8 mouse cellular contexts compared by ENCODE assay signal in genomic region chr8:84745032-84745925, GRCm38 (mm10). TPM values are rescaled to one million over a fixed set of nuclear protein-coding genes. Genes with fewer than 3 reads are reported as not detected.
DNase-seq lines count a peak whose midpoint lies in the region; ATAC-seq and TF ChIP-seq lines count a peak whose summit lies in the region.

No protein-coding gene starts in this region.

- peak overlapping the region; percentile 4; the same call in 1 of the 2 replicates for H3K4me2 ChIP-seq in forebrain, embryonic 14.5 days (ENCODE audit: low read length)
- no peak overlapping the region for H3K4me2 ChIP-seq in neural tube, embryonic 15.5 days

- H3K27ac ChIP-seq in thymus, adult 2 months (ENCODE audit: control insufficient read depth, insufficient read depth, low read length): no peak overlapping the region
- peak overlapping the region; percentile 87 for H3K27ac ChIP-seq in forebrain, embryonic 14.5 days (ENCODE audit: low read depth, low read length)
- H3K27ac ChIP-seq in limb, embryonic 10.5 days: peak overlapping the region; percentile 95
- H3K27ac ChIP-seq in neural tube, embryonic 15.5 days (replicated peaks): peak overlapping the region; percentile 79; the same call in 1 of the 2 replicates

- ATAC-seq in forebrain, embryonic 14.5 days: no peak
- ATAC-seq in neural tube, embryonic 15.5 days (ENCODE audit: low FRiP score): no peak

- no peaks in the 10 kb centered on the region for H3K36me3 ChIP-seq in thymus, adult 2 months (ENCODE audit: control insufficient read depth, insufficient read depth, low read length)
- peaks cover 7% of the 10 kb centered on the region; the same call in 1 of the 2 replicates for H3K36me3 ChIP-seq in forebrain, embryonic 14.5 days (ENCODE audit: control insufficient read depth, insufficient read depth, low read length)
- no peaks in the 10 kb centered on the region for H3K36me3 ChIP-seq in limb, embryonic 10.5 days
- no peaks in the 10 kb centered on the region for H3K36me3 ChIP-seq in neural tube, embryonic 15.5 days

- TF ChIP-seq POLR2A in thymus, adult 2 months (IDR thresholded peaks at IDR 0.05; ENCODE audit: control insufficient read depth, extremely low read depth, insufficient read depth, low read length, poor library complexity): no peak

- H3K9ac ChIP-seq in forebrain, embryonic 14.5 days (ENCODE audit: low read length): peak overlapping the region; percentile 49
- no peak overlapping the region; the same call in 1 of the 2 replicates for H3K9ac ChIP-seq in neural tube, embryonic 15.5 days (replicated peaks)

- H3K4me3 ChIP-seq in thymus, adult 2 months (ENCODE audit: control insufficient read depth, insufficient read depth, low read length): peak overlapping the region; percentile 50
- no peak overlapping the region for H3K4me3 ChIP-seq in forebrain, embryonic 14.5 days (ENCODE audit: low read depth, low read length)
- H3K4me3 ChIP-seq in limb, embryonic 10.5 days: peak overlapping the region; percentile 44
- no peak overlapping the region for H3K4me3 ChIP-seq in neural tube, embryonic 15.5 days (replicated peaks)

- TF ChIP-seq CTCF in thymus, adult 2 months (IDR thresholded peaks at IDR 0.05; ENCODE audit: borderline replicate concordance, control insufficient read depth, extremely low read depth, insufficient read depth, low read length, poor library complexity): no peak

- 26% methylated on average over 17 of the region's 17 CpGs for WGBS in thymus, adult 2 months
- WGBS in forebrain, embryonic 14.5 days: 7% methylated on average over 16 of the region's 17 CpGs
- WGBS in limb, embryonic 10.5 days: under 1% methylated on average over 17 of the region's 17 CpGs
- 4% methylated on average over 17 of the region's 17 CpGs for WGBS in neural tube, embryonic 15.5 days

- H3K27me3 ChIP-seq in thymus, adult 2 months (ENCODE audit: control insufficient read depth, insufficient read depth, low read length): no peaks in the 10 kb centered on the region
- no peaks in the 10 kb centered on the region; the same call in 1 of the 2 replicates for H3K27me3 ChIP-seq in forebrain, embryonic 14.5 days (replicated peaks; ENCODE audit: control insufficient read depth, insufficient read depth, low read length)
- H3K27me3 ChIP-seq in limb, embryonic 10.5 days (ENCODE audit: low read depth, poor library complexity, severe bottlenecking): peaks cover 100% of the 10 kb centered on the region
- H3K27me3 ChIP-seq in neural tube, embryonic 15.5 days (replicated peaks): peaks cover 74% of the 10 kb centered on the region

- H3K4me1 ChIP-seq in thymus, adult 2 months (replicated peaks; ENCODE audit: control insufficient read depth, insufficient read depth, low read length): peaks cover 15% of the 10 kb centered on the region
- H3K4me1 ChIP-seq in forebrain, embryonic 14.5 days (ENCODE audit: control insufficient read depth, insufficient read depth, low read length): peaks cover 65% of the 10 kb centered on the region
- peaks cover 81% of the 10 kb centered on the region for H3K4me1 ChIP-seq in limb, embryonic 10.5 days
- peaks cover 79% of the 10 kb centered on the region for H3K4me1 ChIP-seq in neural tube, embryonic 15.5 days

- no peaks in the 10 kb centered on the region for H3K9me3 ChIP-seq in forebrain, embryonic 14.5 days (replicated peaks; ENCODE audit: control insufficient read depth, low read length)
- H3K9me3 ChIP-seq in limb, embryonic 10.5 days (replicated peaks): no peaks in the 10 kb centered on the region
- H3K9me3 ChIP-seq in neural tube, embryonic 15.5 days (replicated peaks): no peaks in the 10 kb centered on the region

- peak; percentile 32 for DNase-seq in thymus, adult 2 months
- DNase-seq in thymus, adult 18-20 months: no peak
- no peak for DNase-seq in forebrain, embryonic 14.5 days (ENCODE audit: low spot score)
- DNase-seq in limb, embryonic 10.5 days (ENCODE audit: low spot score): peak; percentile 78
- DNase-seq in layer of hippocampus, postnatal 36 days: no peak
- no peak for DNase-seq in right cerebral cortex, adult 18-20 months
- no peak for DNase-seq in spleen, adult 18-20 months

RNA-seq across cellular contexts. Expression of gene G430095P16Rik, which starts 22.5 kb away (rescaled TPM):
- 1.8 and 2.6 TPM in 2 replicates for polyA plus RNA-seq in thymus, adult 2 months (2012; rRNA removed)
- polyA plus RNA-seq in forebrain, embryonic 14.5 days (2014; fragmentation: Nextera tagmentation; extraction: Ambion mirVana): 1.5 and 1.7 TPM in 2 replicates
- 3.7 and 8.1 TPM in 2 replicates for polyA plus RNA-seq in limb, embryonic 10.5 days (2016; fragmentation: Nextera tagmentation; extraction: Ambion mirVana)
- polyA plus RNA-seq in neural tube, embryonic 15.5 days (2015; fragmentation: Nextera tagmentation; extraction: Ambion mirVana): 1.4 and 1.8 TPM in 2 replicates
- total RNA-seq in layer of hippocampus, postnatal 36 days (2021): not detected

RNA-seq across cellular contexts. Expression of gene Lyl1, which starts 44.0 kb away (rescaled TPM):
- 7.1 and 7.5 TPM in 2 replicates for polyA plus RNA-seq in thymus, adult 2 months (2012; rRNA removed)
- polyA plus RNA-seq in forebrain, embryonic 14.5 days (2014; fragmentation: Nextera tagmentation; extraction: Ambion mirVana): 2.9 and 3.8 TPM in 2 replicates
- 4.6 and 4.7 TPM in 2 replicates for polyA plus RNA-seq in limb, embryonic 10.5 days (2016; fragmentation: Nextera tagmentation; extraction: Ambion mirVana)
- 3.1 and 6.1 TPM in 2 replicates for polyA plus RNA-seq in neural tube, embryonic 15.5 days (2015; fragmentation: Nextera tagmentation; extraction: Ambion mirVana)
- 1 to 10 TPM; 1.2 to 2.0 TPM for total RNA-seq in layer of hippocampus, postnatal 36 days (2021)

RNA-seq across cellular contexts. Expression of gene Nfix, which starts 54.9 kb away (rescaled TPM):
- polyA plus RNA-seq in thymus, adult 2 months (2012; rRNA removed): 17.7 and 18.2 TPM in 2 replicates
- 237 and 318 TPM in 2 replicates for polyA plus RNA-seq in forebrain, embryonic 14.5 days (2014; fragmentation: Nextera tagmentation; extraction: Ambion mirVana)
- 0.24 and 2.1 TPM in 2 replicates for polyA plus RNA-seq in limb, embryonic 10.5 days (2016; fragmentation: Nextera tagmentation; extraction: Ambion mirVana)
- polyA plus RNA-seq in neural tube, embryonic 15.5 days (2015; fragmentation: Nextera tagmentation; extraction: Ambion mirVana): 60.3 and 70.5 TPM in 2 replicates
- total RNA-seq in layer of hippocampus, postnatal 36 days (2021): 100 to 1,000 TPM; 387 to 434 TPM

RNA-seq across cellular contexts. Expression of gene Nacc1, which starts 57.6 kb away (rescaled TPM):
- polyA plus RNA-seq in thymus, adult 2 months (2012; rRNA removed): 155 and 182 TPM in 2 replicates
- 17.0 and 17.6 TPM in 2 replicates for polyA plus RNA-seq in forebrain, embryonic 14.5 days (2014; fragmentation: Nextera tagmentation; extraction: Ambion mirVana)
- polyA plus RNA-seq in limb, embryonic 10.5 days (2016; fragmentation: Nextera tagmentation; extraction: Ambion mirVana): 31.7 and 32.0 TPM in 2 replicates
- 12.3 and 14.1 TPM in 2 replicates for polyA plus RNA-seq in neural tube, embryonic 15.5 days (2015; fragmentation: Nextera tagmentation; extraction: Ambion mirVana)
- total RNA-seq in layer of hippocampus, postnatal 36 days (2021): 10 to 100 TPM; 85.9 to 92.2 TPM

RNA-seq across cellular contexts. Expression of gene Trmt1, which starts 59.2 kb away (rescaled TPM):
- 169 and 181 TPM in 2 replicates for polyA plus RNA-seq in thymus, adult 2 months (2012; rRNA removed)
- polyA plus RNA-seq in forebrain, embryonic 14.5 days (2014; fragmentation: Nextera tagmentation; extraction: Ambion mirVana): 47.8 and 52.3 TPM in 2 replicates
- polyA plus RNA-seq in limb, embryonic 10.5 days (2016; fragmentation: Nextera tagmentation; extraction: Ambion mirVana): 71.7 and 79.3 TPM in 2 replicates
- polyA plus RNA-seq in neural tube, embryonic 15.5 days (2015; fragmentation: Nextera tagmentation; extraction: Ambion mirVana): 66.7 and 75.1 TPM in 2 replicates
- 100 to 1,000 TPM in 1 of 2 experiments, 10 to 100 TPM in 1; 95.2 to 115 TPM for total RNA-seq in layer of hippocampus, postnatal 36 days (2021)

Comparison
In these comparisons a context has a peak if more than half of its experiments do, and no peak if none do; other contexts are left out.
1. DNase-seq: peak in thymus, adult 2 months (single experiment) and limb, embryonic 10.5 days (single experiment); none in thymus, adult 18-20 months (0 of 2), forebrain, embryonic 14.5 days (single experiment), layer of hippocampus, postnatal 36 days (0 of 2), right cerebral cortex, adult 18-20 months (single experiment) and spleen, adult 18-20 months (0 of 2).
2. H3K4me3 ChIP-seq: peak in thymus, adult 2 months (single experiment) and limb, embryonic 10.5 days (single experiment); none in forebrain, embryonic 14.5 days (single experiment) and neural tube, embryonic 15.5 days (single experiment).